Mouse (Mus musculus) fibroblast of lung, adult 2 months (primary cell): ENCODE measurements around the gene Myo1d.

ENCODE experiments used
- DNase-seq: peaks from one replicate; pipeline ENCODE4 v3.0.0-alpha.2; 2011; ENCODE audit warnings: low read depth

Gene Myo1d

DNA sequence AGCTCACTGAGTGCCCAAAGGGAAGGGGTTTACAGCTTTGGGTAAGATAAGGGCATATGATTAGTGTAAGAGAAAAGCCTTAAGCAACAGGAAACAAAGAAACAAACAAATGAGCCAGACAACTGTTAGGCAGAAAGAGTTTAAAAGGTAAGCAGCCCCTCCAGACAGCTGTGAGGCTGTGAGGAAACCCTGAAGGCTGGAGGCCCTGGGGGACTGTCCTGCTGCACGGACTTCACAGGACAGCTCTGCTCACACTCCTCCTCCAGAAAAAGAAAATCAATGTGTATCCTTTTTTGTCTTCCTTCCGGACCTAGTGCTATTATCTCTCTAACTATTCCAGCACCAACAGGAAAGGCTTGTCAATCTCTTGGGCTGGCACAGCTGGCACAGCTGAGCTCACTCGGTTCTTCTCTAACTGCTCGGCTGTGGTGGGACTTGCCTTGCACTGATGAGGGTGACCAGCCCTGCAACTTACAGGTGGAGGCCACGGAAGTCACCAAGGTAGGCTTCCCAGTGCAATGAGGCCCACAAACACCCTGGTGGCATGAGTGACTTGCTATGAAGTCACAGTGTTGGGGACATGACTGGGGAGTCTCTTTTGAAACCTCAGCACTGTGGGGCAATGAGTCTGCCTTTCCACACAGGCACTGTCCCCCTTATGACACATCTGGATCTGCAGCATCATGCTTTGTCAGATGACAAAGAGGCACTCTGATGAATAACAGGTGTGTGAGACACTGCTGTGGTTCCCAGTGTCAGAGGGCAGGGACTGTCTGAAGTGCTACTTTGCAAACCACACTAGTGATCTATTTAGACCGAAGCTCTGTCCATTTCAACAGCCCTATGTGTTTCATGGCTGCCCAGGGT is 275.1 kb downstream of the Myo1d start:
- no peak for DNase-seq

DNA sequence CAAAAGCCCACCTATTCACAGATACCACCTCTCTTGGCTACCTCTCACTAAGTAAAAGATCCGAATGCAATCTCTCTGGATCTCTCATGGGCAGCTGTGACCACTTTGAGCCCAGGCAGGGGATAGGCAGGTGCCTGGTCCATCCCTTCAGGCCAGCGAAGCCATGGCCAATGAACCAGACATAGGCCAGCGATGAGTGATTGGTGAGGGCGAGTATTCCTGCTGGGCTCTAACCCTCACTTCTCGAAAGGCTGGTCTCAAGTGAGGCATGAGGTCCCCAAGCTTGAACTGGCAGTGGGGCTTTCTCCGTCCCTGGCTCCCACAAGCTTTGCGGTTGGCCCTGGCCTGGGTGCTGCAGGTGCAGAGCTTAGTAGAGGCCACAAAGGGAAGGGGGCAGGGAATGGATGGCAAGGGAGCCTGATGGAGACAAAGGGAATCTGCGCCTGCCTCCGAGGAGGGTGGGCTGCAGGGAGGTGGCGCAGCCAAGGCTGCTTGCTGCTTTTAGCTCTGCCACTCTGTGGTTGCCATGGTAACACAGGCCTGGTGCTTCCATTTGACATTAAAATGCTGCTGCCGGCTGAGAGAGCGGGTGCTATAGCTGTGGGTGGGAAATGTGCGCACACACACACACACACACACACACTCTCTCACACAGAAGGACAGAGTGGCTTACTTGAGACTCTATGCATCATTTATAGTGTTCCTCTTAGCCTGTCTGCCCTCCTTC is 275.9 kb downstream of the Myo1d start:
- no peak for DNase-seq

DNA sequence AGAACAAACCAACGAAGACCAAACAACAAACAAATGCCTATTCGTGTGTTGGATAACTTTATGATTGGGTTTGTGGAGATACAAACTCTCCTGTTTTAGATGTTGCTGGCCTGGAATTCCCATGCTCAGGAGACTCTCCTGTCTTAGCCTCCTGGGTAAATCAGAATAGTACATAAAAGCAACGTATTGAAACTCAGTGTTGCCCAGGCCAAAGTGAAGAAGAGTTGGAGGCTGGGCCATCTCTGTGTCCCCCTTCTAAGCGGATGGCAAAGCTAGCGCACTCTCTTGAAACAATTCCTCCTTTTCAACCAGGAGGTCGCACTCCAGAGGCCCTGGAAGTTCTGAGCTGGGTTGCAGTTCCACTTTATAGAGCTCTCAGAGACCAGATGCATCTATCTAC is 276.5 kb downstream of the Myo1d start:
- no peak for DNase-seq

DNA sequence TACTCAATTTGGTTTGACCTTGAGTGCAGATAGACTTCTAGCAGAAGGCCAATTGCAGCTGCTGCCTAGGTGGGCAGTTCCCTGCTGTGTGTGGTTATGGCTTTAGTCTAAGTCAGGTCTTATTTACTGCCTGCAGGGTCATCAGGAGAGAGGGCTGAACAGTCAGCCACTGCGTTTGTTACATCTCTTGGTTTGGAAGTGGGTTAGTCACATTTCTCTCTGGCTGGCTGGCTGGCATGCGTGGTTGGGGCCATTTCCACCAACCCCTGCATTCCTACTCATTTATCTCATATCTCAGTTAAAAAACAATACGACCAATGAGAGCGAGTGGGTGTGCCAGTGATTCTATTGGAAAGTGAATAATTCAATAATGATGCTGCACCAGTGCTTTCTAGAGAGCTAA is 280.3 kb downstream of the Myo1d start:
- DNase-seq = peak; percentile 40

DNA sequence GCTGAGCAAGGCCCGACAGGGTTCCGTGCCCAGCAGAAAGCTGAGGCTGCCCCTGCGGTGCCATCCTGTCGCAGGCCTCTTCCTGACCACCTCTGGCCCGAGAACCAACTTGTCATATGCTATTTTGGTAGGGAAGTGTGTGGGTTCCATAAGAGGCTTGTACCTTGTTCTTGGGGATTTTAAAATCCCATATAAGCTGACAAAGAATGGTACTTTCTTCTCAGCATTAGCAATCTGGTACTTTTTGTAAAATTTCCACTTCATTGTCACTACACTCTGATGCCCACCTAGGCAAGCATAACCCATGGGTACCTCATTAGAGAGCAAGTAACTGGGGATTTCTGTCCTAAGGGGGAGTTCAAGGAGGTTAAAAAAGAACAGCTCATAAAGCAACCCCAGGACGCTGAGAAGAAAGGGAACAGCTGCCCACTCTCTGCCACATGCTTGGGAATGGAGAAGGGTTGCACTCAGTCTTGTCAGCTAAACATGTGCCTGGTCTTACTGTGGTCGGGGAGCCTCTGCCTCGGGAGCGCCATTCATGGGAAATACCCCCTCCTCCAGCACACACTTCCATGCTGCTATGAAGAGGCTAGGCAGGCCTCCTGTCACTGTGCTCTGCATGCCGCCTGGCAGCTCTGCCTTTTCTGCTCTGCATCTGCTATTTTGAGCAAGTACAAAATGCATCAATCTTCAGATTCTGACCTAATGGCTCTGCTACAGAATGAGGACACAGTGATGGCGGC is 281.3 kb downstream of the Myo1d start:
- no peak for DNase-seq

DNA sequence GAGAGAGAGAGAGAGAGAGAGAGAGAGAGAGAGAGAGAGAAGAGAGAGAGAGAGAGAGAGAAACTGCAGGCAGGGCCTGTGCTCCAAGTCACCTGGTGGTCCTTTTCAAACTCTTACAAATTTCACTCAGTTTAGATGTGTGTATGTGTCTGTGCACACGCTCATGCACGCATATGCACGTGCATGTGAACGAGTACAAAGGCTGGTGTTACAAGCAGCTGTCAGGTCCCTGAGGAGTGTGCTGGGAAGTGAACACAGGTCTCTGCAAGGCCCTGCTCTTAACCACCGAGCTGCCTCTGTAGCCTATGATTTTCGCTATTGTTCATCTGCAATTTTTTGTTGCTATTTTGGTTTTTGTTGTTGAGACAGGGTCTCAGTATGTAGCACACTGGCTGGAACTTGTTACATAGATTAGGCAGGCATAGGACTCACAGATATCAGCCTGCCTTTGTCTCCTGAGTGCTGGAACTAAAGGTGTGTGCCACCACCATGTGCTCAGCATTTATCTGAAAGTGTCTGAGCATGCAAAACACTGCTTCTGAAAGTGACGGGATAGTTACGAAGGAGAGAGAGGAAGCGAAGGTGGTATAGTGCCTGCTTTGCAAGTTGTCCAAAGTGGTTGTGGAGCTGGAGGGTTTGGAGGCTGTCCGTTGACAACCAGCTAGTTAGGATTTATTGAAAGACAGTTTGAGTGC is 282.5 kb downstream of the Myo1d start:
- DNase-seq = no peak

DNA sequence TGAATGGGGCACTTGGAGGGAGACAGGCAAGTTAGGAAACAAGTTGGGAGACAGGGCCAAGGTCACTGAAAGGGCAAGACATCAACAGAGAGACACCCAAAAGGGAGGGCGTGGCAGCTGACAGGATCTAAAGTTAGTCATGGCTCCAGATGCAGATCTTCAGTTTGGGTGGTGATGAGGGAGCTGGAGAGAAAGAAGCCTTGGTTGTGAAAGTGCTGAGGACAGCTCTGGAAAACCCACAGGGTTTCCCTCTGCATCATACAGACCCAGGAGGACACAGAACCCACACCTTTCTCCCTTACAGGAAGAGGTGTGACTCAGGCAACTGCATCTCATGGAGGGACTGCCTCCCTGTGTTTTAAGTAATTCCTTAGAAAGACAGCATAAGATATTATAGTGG is 283.2 kb downstream of the Myo1d start:
- DNase-seq = no peak

DNA sequence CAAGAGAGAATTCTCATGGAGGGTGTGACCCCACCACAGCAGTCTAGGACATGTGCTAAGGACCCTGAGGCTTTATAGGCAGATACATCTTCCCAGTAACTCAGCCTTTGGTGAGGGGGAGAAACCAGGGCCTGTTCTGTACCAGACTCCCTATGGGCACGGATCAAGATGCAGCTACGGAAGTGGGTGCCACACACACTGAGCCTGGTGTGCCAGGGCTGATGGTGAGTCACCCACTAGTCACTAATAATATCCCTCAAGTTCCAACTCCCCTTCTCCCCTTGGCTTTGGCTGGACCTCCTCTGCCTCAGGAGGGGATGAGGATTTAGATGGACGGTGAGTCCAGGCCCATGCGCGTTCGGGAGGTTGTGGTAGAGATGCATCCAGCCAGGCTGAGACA is 283.9 kb downstream of the Myo1d start:
- peak; percentile 20 for DNase-seq

DNA sequence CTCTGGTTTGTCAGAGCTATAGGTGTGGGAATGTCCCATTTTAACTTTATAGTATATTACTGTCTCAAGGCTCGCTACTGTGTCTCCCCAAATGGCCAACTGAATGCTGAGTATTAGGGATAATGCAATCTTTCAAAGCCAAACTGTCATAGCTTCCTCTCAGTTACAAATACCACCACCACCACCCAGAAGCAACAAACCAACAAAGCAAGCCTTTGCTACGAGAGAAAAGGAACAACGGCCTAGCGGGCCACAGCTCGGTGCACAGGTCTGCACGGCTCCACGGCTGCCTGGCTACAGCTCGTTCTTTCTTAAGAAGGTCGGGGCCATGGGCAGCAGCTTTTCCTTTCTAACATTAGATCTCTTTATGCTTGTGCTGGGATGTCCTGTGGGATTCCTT is 285.0 kb downstream of the Myo1d start:
- DNase-seq = no peak

DNA sequence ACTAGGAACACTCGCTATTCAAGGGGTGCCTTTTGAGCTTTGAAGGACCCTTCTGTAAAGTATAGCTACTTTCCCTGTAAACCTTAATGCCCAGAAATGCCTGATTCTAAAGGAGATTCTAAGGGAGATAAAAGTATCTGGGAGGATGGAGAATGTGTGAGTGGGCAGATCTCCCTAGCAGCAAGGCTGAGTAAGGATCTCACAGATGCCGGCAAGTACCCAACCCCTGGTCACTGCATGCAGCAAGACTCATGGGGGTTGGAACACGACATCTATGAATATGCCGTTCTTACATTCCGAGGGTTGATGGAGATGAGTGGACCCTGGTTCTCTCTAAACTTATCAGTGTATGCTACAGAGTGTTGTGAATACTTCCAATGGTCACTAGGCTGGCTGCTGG is 286.6 kb downstream of the Myo1d start:
- DNase-seq = no peak

DNA sequence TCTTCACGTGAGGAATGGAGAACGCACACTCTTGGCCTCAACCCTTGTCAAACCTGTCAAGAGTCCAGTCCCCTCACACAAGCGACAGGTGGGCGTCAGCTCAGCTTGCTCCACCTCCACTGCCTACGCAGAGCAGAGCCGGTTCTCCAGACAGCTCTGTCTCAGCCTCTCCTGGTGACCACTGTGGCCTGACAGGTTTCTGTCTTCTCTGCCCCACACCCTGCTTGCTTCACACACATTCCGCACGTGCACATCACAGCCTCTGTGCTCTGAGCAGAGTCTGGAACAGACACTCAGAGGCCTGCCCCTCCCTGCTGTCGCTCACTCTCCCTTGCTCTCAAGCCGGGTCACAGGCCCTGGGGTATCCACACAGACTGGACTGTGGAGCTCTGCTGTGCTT is 289.0 kb downstream of the Myo1d start:
- DNase-seq = no peak

DNA sequence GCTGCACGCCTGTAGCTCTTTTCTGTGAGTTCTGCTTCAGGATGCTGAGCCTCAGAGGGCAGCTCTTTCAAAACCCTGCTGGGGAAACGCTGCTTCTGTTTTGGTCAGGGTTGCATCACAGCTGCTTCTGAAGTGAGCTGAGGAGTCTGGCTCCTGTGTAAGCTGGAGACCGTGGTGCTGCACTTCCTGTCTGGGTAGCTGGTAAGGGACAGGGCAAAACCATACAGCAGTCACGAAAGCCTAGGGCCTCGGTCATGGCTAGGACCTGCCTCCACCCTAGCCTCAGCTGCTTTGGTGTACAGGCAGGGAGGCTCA is 290.0 kb downstream of the Myo1d start:
- DNase-seq = peak; percentile 26

DNA sequence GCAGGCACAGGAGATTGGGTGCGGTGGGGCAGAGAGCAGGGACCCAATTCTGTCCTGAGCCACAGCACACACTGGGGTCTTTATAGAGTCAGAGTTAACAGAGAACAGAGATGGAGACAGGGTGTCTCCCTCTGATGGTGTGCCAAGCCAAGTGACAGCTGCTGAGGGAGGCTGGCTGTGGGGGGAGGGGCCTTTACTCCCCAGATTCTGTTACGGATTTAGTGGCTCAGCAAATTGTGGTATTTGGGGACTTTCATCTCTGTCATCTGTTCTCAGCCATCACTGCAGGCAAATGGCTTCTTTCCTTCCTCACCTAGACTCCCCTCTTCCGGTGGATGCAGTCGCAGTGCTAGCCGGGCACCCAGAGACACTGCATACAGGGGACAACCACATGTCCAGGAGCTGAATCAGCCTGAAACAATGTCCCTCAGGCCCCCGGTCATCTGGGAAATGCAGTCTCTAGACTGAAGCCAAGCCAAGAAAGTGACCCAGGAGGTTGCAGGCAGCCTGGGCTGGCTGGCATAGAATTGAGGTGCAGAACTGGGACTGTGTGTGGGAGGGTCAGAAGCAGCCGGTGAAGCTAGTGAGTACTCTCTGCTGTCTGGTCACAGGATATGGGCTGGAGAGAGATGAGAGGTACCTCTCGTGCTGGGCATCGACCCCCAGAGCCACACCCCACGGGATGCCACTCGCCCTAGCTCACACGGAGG is 290.5 kb downstream of the Myo1d start:
- no peak for DNase-seq

DNA sequence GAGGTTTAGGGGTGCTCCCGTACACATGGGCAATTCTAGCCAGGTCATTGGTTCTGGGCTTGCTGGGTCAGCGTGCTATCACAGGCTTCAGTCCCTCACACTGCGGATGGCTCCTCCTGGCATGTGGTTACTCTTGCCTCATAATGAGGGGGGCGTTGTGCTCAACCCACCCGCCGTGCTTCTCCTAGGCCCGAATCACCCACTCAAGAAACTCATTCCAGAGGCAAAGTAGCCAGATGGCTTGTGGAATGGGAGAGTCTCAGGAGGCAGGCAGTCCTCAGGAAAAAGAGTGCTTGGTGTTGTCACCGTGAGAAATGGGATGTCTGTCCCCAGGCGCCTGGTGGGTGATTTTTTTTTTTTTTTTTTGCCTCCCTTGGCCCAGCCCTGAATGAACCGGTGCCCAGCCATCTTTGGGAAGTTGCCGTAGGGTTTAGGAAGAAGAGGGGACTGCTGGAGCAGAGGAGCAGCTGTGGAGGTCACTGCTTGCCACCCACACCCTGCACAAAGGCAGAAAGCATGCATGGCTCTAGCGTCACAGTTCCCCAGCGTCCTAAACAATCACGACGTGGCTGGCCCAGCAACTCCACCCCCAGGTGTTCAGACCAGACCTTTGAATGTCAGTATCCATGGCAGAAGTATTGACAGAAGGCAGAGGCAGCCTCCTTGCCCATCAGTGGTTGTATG is 291.8 kb downstream of the Myo1d start:
- no peak for DNase-seq

DNA sequence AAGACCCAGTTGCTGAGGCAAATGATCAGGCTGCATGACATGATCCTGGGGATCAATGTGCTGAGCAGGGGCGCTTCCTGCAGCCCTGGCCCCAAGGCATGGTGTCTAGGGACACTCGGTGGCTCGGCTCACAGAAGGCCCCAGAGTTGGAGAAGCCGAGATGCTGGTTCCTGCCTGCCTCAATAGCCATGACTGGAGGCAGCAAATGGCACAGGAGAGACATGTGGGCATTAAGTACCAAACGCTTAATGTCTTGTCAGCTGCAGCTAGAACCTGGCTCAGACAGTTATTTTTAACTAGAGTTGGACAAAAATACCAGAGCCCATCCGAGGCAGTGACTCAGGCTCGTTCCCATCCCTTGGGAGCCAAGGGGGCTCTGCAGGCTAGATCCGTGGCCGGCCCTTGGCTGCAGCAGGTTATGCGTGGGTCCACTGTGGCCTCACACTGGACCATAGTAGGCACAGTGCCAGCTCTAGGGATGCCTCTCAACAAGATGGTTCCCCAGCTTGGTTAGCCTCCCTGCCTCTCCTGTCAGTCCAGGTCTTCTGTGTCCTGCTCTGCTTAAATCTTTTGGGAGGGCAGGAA is 294.1 kb downstream of the Myo1d start:
- DNase-seq = no peak

DNA sequence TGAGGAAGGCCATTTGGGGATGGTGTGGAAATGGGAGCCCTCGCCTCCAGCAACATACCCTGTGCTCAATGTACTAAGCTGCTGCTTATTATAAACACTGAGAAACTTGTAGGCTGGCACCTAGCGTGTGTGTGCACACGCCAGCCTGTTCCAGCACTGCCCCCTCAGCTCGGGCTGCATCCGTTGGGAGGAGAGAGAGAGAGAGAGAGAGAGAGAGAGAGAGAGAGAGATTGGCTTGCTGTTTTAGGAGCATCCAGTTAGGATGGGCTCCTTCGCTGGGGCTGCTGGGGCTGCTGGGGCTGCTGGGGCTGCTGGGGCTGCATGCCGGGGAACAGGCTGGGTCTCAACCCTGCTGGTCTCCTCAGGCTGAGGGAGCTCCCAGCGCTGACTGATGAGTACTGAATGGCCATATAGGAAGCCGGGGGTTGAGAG is 294.7 kb downstream of the Myo1d start:
- DNase-seq = no peak

DNA sequence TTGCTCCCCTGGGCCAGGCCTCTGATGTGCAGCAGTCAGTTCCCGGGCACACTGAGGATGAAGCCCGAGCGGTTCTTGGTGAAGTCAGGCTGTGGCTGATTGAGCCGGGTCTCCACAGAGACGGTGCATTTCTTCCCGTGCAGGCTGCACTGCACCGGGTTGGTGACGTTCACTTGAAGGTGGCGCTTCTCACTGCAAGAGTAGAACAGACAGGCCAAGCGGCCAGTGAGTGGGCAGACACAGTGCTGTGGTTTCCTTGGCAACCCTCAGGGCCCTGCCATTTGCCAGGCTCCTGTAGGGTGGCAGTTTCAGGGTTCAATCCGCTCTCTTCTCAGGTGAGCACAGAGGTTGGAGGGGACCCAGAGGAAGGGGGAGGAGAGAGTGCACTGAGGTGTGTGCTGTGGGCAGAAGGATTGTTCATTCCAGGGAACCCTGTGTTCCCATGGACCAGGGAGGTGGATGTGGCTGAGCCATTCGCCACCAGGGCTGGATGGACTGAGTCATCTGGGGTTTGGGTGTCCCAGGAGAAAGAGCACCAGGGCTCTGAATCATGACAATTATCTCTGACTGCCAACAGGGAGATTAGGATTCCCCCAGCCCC is 295.5 kb downstream of the Myo1d start:
- DNase-seq = peak; percentile 17

DNA sequence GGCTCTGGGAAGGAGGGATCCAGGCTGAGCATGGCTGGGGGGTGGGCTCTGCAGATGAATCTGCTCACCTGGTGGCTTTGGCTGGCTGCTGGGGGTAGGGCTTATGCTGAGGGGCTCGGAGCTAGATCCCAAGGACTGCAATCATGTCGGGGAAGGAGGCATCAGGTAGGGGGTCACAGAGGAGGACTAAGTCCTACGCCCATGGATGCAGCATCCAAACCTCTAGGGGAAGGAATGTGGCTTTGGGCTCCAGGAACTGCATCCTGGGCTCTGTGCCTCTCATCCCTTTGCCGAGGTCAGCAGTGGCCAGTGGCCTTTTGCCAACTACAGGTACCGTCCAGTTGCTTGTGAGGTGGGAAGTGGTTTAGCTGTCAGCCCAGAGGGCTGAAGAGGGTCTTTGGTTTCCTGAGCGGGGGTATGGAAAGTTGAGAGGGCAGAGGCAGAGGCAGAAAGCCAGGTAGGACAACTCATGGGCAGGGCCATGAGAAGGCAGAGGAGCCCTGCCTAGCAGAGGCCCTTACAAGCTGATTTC is 296.2 kb downstream of the Myo1d start:
- no peak for DNase-seq

DNA sequence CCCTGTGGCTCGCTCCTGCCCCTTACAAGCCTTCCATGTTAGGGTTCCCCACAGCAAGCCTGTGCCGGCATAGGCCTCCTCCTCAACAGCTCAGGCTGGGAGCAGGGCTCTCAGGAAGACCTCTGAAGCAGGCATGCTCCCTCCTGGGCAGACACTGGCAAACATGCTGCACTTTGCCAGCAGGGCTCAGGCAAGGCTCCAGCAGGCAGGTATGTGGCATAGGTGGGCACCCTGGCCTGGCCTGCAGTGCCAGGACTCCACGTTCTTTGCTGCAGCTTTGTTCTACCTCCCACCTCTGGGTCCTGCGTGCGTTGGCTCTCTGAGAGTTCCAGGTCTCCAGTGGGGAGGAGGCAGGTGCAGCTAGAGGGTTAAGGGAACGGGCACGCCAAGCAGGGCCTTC is 296.9 kb downstream of the Myo1d start:
- DNase-seq = no peak

DNA sequence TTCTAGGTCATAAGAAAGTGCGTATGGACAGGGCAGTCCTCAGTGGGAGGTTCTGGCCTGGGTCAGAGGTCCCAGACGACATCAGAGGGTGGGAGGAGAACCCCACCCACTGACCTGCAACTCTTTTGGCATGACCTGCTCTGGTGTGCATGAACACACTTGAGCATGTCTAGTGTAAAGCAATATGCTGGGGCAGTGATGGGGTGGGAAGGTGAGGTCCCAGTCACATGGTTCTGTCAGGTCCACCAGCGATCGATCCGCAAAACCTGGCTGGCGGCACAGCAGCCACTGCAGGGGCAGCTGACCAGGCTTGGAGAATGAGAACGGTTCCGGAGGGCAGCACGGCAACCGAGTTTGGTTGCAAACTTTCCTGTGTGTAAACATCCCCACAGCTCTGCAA is 297.5 kb downstream of the Myo1d start:
- DNase-seq = no peak
